Mouse (Mus musculus): Measurements from ENCODE around the gene Ykt6.
"Not testable (repeated sequence)": the region's sequence is repeated elsewhere in the genome, so short reads cannot be mapped to it uniquely, and the experiment has no call there.

Gene Ykt6

DNA sequence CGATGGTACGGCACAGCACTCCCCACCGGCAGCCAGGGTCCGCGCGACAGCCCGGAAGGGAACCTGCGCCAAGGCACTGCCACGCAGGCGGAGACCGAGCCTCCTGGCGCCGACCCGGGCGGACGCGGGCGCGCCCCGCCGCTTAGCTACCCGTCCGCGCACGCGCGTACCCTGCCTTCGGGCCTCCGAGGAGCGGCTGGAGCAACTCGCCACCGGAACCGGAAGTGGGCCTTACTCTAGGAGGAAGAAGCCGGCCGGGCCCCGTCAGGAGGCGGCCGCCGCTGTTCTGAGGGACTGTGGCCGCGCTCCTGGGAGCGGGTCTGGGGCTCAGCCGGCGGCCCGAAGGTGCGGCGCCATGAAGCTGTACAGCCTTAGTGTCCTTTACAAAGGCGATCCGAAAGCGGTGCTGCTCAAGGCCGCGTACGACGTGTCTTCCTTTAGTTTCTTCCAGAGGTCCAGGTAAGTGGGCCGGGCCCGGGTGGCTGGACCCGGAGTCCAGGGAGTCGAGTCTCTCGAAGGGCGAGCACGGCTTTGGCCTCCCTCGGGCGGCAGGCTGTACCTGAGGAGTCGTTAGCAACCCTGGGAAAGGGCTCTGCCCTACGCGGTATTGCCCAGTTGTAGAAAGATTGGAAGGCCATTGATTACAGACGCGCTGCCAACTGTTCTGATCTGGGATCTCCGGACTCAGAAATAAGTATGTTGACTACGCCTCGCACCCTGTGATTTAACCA is at the start of gene Ykt6:
TSS of gene Ykt6 (plus strand) at position 148 of the 731 bp plus-strand sequence.
- DNase-seq (ENCODE audit: low spot score in 2 of 2): peak; percentile 88 to 93

DNA sequence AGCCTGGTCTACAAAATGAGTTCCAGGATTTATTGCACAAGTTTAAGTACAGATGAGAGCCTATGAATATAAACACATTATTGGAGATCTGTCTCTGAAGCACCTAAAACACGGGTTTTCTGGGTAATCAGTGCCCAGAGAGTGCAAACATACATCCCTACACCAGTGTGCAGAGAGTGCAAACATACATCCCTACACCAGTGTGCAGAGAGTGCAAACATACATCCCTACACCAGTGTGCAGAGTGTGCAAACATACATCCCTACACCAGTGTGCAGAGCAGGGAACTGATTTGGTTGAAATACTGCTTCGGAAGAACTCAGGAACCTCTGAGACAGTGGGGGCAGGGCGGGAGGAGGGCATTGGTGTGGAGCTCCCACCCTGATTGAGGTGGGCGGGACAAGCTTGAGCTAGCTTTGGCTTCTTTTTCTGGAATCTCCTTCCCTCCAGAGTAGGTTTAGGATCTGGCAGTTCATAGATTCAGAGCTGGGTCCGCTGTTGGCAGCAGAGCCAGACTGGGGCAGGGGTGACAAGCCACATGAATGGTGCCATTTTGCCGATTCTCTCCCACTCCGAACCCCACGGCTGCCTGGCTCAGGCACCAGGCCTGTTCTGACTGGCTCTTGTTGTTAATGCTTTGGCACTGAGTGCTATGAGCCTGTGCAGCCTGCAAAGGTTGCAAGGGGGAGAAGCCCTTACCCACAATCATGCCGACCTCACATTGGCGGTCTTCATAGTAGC is 49.5 kb upstream of the Ykt6 start:
- DNase-seq (ENCODE audit: low spot score in 2 of 2): no peak

DNA sequence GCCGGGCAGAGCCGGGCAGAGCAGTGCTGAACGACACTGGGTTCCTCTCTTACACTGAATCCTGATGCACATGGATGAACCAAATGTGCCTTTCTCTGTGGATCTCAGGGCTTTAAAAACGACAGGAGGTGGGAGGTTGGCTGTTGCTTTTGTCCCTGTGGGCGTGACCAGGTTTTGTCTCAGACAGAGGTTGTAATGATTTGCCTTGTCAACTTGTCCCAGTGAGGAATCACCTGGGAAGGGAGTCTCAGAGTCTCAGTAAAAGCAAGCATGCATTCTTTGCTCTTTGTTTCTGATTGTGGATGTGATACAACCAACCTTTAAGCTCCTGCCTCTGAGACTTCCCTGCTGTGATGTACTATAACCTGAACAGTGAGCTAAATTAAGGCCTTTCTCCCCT is 48.4 kb upstream of the Ykt6 start:
- DNase-seq (ENCODE audit: low spot score in 2 of 2): no peak

DNA sequence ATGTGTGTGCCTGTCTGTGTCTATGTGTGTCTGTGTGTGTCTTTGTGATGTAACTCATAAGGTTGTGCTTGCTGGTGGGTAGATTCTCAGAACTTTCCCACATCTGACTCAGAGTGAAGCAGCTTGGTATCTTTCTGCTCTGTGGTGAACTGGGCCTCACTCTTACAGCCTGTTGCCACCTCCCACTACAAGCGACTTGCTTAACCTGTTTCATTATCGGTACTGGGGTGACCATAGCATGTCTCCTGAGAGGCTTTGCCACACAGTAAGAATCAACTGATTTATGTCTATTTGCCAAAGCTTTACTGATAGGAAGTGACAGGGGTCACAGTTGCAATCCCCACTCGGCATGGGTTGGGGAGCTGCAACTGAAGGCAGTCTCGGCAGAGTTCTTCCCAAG is 46.9 kb upstream of the Ykt6 start:
- no peak for DNase-seq (ENCODE audit: low spot score in 2 of 2)

DNA sequence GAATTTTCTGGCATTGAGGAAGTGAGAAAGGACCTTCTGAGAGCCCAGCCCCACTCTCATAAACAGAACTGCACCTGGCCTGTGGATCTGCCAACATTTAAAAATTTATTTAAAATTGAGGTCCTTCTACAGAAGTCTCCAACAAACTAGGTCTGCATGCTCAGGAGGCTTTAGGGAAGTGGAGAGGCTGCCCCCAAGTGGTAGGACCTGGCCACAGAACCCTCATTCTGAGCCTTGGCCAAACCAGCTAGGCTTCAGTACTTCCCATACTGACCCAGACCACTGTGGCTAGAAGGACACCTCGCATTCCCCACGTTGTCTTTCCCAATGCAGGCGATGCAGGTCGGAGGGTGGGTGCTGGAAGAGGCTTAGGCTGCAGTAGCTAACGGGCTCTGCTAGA is 42.9 kb upstream of the Ykt6 start:
- DNase-seq (ENCODE audit: low spot score in 2 of 2): peak in 1 of 2 experiments; percentile 54

- no peak for DNase-seq (ENCODE audit: low spot score in 2 of 2)
These were observed 42.2 kb upstream of the Ykt6 start for GRCm38 (mm10) chr11:5913256-5913655.

DNA sequence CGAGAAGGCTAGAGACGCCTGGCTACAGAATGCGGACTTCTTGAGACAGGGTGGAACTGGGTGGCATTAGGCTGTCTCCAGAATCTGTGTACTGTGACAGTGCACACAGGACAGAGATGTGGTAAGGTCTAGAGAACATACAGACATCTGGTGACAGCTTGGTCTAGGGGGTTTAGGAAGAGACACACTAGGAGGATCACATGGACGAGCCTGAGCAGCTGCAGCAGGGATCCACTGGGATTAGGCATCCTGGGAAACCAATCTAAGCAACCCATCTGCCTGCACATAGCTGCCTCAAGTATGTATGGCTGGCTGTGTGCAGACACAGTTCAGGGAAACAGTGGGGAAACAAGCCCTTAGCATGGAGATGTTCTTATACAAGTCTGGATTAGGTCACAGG is 41.6 kb upstream of the Ykt6 start:
- no peak for DNase-seq (ENCODE audit: low spot score in 2 of 2)

DNA sequence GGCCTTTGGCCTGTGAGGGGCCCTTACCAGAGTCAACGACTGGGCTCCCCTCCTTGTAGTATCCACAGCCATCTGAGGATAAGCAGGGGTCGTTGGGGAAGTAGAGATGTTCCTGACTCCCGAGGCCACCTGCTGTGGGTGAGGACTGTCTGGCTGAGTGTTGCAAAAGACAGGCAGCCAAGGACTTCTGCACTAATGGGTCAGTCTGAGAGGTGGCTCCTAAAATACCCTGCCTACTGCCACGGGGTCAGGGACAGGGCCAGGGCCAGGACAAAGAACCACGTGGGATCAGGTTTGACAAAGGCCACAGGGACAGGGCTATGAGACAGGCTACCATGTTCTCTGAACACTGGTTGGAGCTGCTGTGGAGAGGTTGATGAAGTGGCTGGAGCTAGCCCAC is 40.6 kb upstream of the Ykt6 start:
- no peak for DNase-seq (ENCODE audit: low spot score in 2 of 2)

- DNase-seq (ENCODE audit: low spot score in 2 of 2): no peak
These were observed 39.9 kb upstream of the Ykt6 start for GRCm38 (mm10) chr11:5915429-5916177.

DNA sequence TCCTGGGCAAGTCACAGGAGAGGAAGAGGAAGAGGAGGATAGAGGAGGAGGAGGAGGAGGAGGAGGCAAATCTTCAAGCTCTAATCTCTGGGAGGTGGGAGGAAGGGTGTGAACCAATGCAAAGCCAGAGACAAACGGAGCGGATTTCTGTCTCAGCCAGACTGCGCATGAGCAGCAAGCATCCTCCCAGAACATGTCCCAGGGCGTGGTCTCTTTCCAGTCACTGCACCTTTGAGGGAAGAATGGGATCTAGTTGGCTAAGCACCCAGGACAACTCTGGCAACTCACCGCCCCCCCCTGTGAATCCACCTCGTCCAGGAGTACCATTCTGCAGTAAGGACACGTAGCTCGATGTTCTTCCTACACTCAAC is 39.3 kb upstream of the Ykt6 start:
- DNase-seq (ENCODE audit: low spot score in 2 of 2): no peak

GRCm38 (mm10) chr11:5918111-5918510 is 37.4 kb upstream of the Ykt6 start:
- no peak for DNase-seq (ENCODE audit: low spot score in 2 of 2)

DNA sequence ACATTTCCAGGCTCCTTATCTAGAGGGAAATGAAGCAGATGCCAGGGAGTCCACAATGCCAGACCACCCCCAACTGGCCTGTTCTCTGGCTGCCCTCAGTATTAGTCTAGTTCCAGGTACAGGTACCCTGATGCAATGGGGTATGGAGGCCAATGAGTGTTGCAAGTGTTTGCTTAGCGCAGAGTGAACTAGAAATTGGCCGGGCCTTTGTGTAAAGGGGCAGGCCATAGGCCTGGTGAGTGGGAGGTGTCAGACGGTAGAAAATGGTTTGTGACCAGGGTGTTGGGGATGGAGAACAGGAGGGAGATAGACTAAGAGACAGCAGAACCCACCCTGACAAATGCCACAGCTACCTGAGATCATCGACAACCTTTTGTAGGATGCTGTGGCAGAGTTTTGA is 35.9 kb upstream of the Ykt6 start:
- DNase-seq (ENCODE audit: low spot score in 2 of 2): no peak

- DNase-seq (ENCODE audit: low spot score in 2 of 2): no peak
These were observed 35.1 kb upstream of the Ykt6 start for GRCm38 (mm10) chr11:5920323-5920960.

- no peak for DNase-seq (ENCODE audit: low spot score in 2 of 2)
These were observed 30.8 kb upstream of the Ykt6 start for GRCm38 (mm10) chr11:5924699-5925098.

- DNase-seq (ENCODE audit: low spot score in 2 of 2): no peak
These were observed 28.7 kb upstream of the Ykt6 start for GRCm38 (mm10) chr11:5926696-5927220.

- no peak for DNase-seq (ENCODE audit: low spot score in 2 of 2)
These were observed 24.9 kb upstream of the Ykt6 start for GRCm38 (mm10) chr11:5930578-5930977.

DNA sequence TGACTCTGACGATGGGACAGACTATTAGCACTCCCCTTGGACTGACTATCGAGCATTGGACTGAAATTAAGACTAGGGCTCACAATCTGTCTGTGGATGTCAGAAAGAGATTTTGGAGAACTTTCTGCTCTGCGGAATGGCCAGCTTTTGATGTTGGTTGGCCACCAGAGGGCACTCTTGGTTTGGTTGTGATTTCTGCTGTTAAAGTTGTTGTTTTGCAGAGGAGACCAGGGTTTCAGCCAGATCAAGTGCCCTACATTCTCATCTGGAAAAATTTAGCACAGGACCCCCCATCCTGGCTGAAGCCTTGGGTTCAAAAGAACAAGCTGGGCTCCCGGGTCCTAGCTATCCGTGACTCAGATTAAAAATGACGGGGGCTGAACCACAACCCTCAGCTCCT is 23.5 kb upstream of the Ykt6 start:
- not testable (repeated sequence) for DNase-seq (ENCODE audit: low spot score in 2 of 2)

DNA sequence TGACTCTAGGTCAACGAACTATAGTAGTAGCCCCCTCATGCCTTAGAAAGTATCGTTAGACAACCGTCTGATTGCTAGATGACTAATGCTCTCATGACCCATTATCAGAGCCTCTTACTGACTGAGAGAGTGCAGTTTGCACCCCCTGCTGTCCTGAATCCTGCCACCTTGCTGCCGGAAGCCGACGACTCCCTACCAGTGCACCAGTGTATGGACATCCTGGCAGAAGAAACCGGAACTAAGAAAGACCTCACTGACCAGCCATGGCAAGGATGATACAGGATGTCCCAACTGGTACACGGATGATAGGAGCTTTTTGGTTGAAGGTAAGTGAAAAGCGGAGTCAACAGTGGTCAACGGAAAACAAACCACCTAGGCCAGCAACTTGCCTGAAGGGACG is 21.0 kb upstream of the Ykt6 start:
- not testable (repeated sequence) for DNase-seq (ENCODE audit: low spot score in 2 of 2)

GRCm38 (mm10) chr11:5942966-5943365 is 12.5 kb upstream of the Ykt6 start:
- DNase-seq (ENCODE audit: low spot score in 2 of 2): no peak

DNA sequence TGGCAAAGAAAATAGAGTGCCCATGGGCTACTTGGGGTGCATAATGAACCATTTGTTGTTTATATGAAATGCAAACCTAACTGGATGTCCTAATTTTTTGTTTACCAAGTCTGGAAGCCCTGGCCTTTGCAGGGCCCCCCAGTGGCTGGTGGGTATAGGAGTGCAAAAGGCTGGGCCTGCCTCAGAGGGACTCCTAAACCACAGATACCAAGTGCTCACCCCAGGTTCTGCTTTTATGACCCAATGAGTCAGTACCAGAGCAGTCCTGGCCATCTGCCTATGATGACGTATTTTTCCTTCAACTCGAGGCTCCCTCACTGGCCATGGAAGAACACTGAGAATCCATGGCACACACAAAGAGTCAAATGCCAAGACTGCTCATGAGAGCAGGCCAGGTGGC is 10.4 kb upstream of the Ykt6 start:
- no peak for DNase-seq (ENCODE audit: low spot score in 2 of 2)

DNA sequence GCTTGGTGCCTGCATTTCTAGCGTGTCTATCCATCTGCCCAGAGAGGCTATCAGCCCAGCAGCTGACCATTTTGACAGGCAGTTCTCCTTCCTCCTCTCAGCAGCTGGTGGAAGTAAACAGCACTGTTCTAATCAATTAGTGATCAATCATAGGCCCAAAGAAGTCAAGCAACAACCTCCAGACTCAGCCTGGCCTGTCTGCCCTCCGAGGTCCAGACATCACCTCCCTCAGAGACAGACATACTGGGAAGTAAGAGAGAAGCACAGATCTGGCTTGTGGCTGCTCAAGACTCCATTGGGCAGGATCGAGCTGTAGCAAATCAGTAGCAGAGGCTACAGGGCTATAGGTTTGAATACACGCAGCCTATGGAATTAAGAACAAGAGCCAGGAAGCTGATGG is 7.7 kb upstream of the Ykt6 start:
- DNase-seq (ENCODE audit: low spot score in 2 of 2): no peak

Data from frontal cortex, postnatal 10 days (tissue).